Mouse (Mus musculus) adrenal gland, adult (tissue): Measurements from ENCODE around the gene Hoxd9.

ENCODE experiments used
- DNase-seq, 2 experiments: peaks; one replicate each; pipeline ENCODE4 v3.0.0; 2022 to 2023; ENCODE audit warnings: low spot score in 1 of 2; ENCODE audit not compliant: inconsistent age in 2 of 2

Hoxd9 gene

DNA sequence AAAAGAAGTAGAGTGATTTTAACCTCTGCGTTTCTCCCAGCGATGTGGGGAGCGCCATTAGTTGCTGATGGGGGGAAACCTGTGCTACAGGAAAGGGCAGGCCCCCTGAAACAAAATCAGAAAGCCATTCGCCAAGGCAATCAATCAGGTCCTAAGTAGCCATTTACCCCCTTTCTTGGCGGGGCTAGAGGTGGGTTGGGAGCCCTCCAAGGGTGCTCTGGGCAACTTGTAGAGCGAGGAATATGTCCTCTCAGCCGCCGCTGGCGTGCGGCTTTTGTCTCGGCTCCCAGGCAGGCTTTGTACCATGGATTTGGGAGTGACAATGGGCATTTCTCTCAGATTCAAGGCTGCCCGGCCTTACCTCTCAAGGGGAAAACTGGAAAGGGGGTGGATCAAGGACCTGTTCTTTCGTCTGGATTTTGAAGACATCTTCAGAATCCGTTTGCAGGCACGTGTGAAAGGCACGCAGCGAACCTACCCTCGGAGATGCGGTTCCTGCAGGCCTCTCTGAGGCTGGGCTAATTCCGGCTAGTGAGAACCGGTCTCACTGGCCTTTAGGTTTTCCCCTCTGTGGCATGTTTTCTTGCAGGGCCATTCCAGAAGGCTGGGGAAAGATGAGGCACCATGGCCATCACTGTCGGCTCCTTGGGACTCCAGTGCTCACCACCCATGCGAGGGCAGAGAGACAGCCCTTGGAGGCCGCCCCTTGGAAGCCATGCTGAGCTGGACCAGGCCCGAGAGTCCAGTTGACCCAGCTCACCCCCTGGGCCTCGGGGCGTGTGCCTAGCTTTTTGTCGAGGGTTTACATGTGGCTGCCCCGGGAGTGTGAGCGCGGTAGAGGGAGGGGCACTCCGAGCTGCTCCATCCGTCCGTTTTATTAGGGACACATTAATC is 838 bp upstream of the Hoxd9 start:
- DNase-seq, result peak in 1 of 2 experiments; percentile 18

DNA sequence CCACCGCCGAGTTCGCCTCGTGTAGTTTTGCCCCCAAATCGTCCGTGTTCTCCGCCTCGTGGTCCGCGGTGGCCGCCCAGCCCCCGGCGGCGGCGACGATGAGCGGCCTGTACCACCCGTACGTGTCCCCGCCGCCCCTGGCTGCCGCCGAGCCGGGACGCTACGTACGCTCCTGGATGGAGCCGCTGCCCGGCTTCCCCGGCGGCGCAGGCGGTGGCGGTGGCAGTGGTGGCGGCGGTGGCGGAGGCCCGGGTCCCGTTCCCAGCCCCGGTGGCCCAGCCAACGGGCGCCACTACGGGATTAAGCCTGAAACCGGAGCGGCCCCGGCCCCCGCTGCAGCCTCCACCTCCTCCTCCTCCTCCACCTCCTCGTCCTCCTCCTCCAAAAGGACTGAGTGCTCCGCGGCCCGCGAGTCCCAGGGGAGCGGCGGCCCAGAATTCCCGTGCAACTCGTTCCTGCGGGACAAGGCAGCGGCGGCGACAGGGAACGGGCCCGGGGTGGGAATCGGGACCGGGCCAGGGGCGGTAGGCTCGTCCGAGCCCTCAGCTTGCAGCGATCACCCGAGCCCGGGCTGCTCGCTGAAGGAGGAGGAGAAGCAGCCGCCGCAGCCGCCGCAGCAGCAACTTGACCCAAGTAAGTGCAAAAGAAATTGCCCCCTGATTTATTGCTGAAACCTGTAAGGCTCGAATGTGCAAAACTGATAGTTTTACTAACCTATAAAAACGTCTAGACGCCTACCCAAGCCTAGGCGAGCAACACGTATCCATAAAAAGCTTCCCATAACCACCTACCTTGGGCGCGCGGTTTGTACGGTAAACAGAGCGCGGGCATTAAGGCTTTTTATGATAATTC is 900 bp downstream of the Hoxd9 start:
- peak; percentile 64 to 86 for DNase-seq

DNA sequence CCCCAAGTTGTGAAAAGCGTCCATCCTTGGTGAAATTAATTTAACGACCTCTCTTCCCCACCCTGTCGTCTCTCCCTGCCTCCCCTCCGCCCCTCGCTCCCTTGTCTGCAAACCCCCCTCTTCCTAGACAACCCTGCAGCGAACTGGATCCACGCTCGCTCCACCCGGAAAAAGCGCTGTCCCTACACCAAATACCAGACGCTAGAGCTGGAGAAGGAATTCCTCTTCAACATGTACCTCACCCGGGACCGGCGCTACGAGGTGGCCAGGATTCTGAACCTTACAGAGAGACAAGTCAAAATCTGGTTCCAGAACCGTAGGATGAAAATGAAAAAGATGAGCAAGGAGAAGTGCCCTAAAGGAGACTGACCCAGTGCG is 1.5 kb downstream of the Hoxd9 start:
- DNase-seq, result peak; percentile 33 to 73

DNA sequence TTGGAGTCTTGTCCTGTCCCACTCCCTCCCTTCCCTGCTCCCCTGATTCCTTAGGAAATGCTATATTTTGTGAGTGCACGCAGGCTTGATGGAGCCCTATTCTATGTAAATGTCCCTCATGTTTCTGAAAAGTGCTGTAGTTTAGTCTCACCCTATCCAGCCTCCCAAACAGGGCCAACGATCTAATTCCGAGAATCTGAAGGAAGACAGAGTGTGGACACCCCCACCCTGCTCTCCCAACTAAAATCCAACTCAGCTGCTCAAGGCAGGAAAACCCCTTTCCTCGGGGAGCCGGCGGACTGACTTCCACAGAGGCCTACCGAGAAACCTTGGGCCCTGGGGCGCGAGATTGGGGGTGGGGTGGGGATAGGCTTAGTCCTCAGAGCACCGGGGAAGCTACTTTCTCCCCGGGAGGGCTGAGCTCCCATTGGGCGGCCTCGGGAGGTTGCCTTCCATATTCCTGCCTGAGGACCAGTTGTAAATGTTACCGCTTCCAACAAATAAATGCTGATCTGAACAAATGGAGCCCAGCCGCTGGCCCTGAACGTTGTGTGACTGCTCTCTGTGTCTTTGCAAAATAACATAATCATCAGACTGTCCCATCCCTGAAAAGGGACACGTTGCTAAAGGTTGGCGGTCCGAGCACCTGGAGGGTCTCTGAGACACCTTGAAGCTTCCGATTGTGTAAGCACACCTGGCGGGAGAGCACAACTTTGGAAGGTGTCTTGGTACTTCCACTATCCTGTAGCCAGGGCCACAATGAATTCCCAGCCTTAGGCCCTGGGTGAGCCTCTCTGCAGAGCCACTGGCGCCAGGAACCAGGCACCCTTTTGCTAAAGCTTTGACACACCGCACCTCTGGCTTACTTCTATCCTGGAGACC is 2.4 kb downstream of the Hoxd9 start:
- DNase-seq, result peak; percentile 9 to 34

DNA sequence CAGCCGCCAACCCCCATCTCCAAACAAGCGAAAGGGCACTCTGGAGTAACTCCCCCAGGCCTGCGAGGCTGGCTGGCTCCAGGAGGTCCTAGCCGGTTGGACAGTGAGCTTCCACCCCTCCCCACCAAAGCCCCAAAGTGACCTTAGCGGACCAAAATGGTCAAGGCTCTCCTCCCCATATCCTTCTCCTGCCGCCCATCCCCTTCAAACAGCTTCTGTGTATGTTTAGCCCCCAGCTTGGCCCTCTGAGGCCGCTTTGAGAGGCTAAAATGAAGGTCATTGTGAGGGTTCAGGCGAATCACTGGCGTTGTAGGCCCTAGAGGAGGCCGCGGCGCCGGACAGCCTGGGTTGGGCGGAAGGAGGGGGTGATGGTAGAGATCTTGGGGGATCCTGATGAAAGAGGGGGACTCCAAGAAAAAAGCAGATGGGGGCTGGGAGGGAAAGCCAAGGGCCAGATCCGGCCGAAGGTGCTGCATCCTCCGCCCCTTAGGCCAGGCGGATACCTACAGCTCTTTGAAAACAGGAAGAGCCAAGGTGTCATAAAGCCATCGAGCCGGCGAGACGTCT is 3.1 kb downstream of the Hoxd9 start:
- DNase-seq, result peak in 1 of 2 experiments; percentile 27

DNA sequence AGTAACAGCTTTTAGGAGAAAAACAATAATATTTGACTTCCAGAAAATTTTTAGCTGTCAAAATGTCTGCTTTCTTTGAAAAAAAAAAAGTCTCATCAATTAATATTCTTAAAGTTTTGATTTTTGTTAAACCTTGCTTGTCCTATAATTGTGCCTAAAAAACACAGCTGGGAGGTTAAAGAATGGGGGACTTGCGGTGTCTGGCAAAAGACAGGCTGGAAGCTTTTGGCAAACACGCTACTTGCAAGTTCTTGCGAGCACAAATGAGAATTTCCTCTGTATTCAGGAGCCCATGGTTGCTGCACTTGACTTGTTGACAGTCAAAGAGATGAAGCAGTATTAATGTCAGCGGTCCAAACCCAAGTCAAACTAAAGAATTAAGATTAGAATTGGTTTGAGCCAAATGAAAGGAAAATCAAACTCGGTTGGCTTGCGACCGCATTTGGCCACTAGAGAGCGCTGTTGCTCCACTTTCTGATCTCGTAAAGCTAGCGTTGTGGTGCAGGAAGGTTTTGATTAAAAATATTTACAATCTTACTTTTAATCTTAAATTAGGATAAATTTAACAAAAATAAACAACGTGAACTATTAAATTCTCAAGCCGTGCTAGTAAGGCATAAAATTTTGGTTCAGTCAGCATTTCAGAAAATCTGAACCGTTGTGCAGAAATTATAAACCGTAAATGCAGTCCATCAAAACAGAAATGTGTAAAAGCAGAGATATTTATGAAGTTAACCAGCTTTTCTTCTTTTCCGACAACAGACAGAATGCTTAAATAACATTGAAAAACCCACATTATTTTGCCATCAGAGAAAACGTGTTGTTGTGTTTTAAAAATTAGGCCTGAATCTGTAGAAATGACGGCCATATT is 4.7 kb downstream of the Hoxd9 start:
- peak; percentile 68 to 93 for DNase-seq

DNA sequence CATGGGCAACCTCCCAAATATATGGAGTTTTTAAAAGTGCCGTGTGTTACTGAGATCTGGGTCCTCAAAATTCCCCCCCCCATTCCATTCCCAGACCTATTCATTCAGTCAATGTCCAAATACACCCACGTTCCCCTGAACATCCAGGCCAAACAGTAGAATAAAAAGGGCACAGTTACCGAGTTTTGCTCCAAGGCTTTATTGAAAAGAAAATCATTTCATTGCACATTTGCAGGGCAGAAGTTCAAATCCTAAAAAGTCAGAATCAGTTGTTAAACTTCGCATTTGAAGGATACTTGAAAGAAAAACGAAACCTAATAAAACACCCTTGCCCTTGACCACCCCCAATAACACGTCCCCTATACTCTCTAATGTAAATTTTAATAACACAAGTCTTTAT is 5.3 kb downstream of the Hoxd9 start:
- no peak for DNase-seq

DNA sequence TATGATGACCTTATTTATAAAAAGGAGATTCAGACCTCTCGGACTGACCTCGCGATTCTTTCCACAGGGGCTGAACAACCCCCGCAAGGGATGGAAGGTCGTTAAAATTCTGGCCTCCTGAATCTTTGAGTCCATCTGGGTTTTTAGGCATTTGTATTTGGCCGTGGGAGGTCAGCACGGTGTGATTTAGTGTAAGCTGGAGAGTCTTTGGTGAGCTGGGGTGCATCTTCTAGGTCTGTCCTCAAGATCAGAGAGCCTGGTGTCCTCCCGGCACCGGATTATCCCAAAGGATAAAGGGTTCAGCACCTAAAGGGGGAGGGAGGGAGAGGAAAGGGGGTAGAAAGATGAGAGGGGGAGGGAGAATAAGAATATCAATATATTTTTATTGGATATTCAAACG is 5.8 kb downstream of the Hoxd9 start:
- DNase-seq, result no peak

DNA sequence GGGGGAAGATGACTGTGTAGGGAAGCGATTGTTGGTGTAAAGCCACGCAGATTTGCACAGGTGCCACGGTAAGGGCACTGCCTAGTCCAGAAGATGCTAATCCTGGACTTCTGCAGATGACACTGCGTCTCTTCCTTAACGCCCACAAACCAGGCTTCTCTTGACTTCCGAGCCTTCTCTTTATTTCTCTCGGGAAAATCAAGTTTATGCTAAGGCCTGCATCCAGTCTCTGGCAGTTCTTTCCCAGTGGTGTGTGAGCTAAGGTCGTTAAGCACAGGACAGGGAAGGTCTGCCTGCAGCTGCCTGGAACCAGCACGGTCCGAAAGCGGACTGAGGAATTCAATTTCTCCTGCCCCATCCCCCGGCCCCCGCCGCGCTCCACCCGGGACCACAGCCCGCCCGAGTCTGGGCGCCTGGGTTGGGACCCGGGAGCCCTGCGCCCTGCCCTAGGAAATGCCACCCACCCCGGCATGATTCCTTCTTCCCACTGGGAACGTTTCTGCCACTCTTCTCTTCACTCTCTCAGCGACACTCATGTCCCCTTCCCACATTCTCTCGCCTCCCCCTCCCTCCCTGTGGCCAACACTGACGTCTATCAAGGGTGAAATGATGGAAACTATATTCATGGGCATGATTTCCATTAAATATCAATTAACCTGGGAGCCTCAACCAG is 6.3 kb downstream of the Hoxd9 start:
- DNase-seq, result peak in 1 of 2 experiments; percentile 47

DNA sequence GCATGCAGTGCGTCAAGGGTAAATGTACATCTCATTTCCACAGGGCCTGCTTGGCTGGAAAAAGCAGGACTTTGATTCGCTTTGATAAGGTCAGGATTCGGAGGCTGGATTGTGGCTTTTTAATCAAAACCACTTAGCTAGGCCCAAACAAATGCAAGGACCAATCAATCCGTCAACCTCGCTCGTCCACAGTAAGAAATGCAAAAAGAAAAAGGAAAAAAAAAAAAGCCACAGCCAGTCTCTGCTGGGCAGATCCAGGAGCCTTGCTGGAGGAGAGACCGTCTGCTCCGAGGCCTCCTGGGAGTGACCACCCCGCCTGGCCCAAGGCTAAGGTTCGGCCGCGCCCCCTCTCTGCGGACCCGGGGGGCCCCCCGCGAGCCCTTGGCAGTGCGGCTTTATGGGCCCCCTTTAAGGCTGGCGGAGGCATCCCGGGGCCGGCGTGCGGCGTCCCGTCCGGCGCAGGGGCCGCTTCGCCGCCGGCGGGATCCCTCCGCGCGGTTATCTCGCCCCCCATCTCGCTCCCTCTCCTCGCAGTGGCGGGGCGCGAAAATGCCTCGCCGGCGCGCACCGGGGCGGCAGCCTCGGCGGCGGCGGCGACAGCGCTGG is 7.0 kb downstream of the Hoxd9 start, which contains the start of gene Hoxd8:
TSS of gene Hoxd8 (plus strand) at position 223 of the 606 bp plus-strand sequence.
- DNase-seq, result peak; percentile 89 to 95

DNA sequence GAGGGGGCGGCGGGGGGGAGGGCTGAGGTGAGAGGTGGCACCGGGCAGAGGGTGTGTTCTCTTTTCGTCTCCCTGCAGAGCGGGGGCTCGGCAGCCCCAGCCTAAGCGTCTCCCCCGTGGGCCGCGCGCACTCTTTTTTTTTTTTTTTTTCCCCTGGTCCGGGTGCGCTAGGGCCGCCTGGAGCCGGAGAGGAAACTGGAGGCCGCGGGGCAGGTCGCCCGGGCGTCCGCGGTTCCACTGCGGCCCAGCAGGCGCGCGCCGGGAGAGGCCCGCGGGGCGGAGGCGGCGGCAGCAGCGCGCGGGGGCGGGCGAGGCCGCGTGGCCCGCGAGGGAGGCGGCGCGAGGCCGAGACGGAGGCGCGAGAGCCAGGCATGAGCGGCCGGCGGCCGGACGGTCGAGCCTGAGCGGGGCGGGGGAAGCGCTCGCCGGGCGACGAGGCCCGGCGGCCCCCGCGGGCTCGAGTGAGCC is 7.5 kb downstream of the Hoxd9 start:
- DNase-seq, result peak; percentile 75 to 88

DNA sequence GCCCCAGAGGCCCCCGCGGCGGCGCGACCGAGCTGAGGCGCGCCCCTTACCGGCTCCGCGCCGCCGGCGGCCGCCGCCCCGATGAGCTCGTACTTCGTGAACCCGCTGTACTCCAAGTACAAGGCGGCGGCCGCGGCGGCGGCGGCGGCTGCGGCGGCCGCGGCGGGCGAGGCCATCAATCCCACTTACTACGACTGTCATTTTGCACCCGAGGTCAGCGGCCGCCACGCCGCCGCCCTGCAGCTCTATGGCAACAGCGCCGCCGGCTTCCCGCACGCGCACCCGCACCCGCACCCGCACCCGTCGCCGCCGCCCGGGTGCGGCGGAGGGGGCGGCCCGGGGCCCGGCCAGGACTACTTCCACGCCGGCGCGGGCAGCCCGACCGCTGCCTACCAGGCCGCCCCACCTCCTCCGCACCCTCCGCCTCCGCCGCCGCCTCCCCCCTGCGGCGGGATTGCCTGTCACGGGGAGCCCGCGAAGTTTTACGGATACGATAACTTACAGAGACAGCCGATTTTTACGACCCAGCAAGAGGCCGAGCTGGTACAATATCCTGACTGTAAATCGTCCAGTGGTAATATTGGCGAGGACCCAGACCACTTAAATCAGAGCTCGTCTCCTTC is 8.1 kb downstream of the Hoxd9 start:
- peak; percentile 85 to 93 for DNase-seq

DNA sequence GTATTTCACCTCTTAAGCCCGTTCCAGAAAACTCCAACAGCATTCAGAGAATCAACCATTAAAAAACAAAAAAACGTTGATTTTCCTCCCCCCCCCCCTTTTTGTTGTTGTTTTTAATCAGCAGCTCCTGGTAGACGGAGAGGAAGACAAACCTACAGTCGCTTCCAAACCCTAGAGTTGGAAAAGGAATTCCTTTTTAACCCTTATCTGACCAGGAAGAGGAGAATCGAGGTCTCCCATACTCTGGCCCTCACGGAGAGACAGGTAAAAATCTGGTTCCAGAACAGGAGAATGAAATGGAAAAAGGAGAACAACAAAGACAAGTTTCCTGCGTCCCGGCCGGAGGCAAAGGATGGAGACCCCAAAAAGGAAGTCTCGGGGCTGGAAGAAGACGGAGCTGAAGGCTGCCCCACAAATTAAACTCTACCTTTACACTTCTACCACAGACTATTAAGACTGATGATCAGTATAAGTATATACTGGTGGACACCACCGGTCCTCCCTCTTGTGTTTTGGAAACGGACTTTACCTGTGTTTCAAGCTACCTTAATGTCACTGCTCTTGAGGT is 8.9 kb downstream of the Hoxd9 start:
- peak in 1 of 2 experiments; percentile 62 for DNase-seq

DNA sequence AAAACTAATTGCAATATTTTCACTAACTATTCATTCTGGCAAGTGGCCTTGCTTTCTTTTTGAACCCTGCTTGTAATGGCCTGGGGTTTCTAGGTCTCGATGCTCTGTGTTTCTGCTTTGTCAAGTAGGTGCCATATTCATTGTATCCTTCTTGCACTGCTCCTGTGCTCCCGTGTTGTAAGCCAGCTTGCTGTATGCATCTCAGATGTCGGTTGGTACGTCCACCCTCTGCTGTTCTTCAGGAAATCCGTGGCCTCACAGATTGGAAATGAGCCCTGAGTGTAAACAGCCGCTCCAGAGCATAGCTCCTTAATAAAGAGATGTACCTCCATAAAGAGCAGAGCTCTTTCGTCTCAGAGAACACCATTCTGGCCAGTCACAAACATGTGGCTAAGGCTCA is 10.1 kb downstream of the Hoxd9 start:
- DNase-seq, result peak in 1 of 2 experiments; percentile 53

DNA sequence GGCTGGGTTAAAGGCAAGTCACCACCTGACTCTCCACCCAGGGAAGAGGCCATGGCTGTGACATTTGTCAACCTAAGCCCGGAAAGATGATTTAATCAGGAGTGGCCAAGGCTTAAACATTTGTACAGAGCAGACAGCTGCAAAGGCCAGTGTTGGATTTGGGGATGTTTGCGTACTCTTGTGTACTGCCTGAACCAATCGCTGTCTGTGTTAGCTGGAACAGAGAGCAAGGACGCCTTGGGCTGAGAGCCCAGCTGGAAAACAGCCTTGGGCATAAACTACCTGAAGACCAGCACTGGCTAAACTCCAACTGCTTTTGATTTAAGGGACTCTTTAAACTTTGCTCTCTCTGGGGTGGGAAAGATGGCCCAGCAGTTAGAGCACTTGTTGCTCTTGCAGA is 11.1 kb downstream of the Hoxd9 start:
- peak; percentile 74 to 91 for DNase-seq

DNA sequence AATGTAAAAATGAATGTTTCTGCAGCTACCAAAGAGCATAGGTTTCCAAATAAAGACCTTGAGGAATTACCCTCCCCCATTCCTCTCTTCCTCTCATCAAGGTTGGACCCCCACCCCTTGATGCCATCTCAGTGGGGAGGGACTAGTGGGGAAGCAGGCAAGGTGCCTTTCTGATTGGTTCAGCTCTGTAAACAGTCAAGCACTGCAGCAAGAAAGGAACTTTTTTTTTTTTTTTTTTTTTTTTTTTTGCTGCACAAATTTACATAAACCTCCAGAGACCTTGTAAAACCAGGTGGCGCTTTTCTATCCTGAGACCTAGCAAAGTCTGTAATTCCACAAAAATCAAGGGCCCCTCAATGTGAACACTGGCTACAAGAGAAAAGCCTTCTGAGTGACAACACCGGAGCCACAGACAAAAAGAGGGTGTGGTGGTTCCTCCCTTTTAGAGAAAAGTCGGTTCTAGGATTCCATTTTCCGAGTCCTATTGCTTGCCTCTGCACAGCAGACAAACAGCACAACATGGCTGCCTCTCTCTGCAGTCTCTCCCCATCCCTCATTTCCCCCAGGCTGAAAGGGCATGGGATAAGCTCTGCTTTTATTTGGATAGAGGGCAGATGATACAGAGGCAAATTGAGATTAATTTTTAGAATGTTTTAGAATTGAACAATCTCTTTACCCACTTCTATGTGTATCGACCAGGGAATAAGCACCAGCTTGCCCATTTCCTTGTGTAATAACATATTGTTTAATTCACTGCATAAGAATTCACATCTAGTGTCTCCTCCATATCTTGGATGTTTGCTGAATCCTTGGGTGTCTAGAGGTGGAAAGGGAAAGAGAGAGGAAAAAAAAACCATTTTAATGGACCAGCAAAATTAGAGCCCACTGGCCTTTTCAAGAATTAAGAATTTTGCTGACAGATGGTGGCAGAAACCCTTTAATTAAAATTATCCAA is 12.2 kb downstream of the Hoxd9 start:
- no peak for DNase-seq
